Mouse (Mus musculus) CH12.LX (cell line): Measurements from ENCODE around the gene Itgad. TPM values are rescaled to one million over a fixed set of nuclear protein-coding genes. Genes with fewer than 3 reads are reported as not detected.
A peak's percentile ranks its signal among the peaks of the same experiment; 100 is the strongest.

Source experiments
- DNase-seq: peaks from one replicate; pipeline ENCODE4 v3.0.0-alpha.2; 2013; ENCODE audit errors: extremely low read depth
- H3K27ac ChIP-seq: 2 replicates; pipeline ENCODE4 v1.5.1; 2012; ENCODE audit warnings: low read depth, mild to moderate bottlenecking, control low read depth, moderate library complexity; ENCODE audit not compliant: insufficient read depth
- H3K27me3 ChIP-seq: replicated peaks from 2 replicates; pipeline ENCODE3; 2012; ENCODE audit warnings: inconsistent platforms
- H3K36me3 ChIP-seq, 2 experiments: replicated peaks in 1 of 2; 2 replicates each; pipeline versions ENCODE3 to v1.6.1; 2012; ENCODE audit warnings: inconsistent platforms in 1 of 2, low read length in 1 of 2, mild to moderate bottlenecking in 1 of 2, mixed read lengths in 1 of 2, moderate library complexity in 1 of 2; ENCODE audit not compliant: control insufficient read depth in 1 of 2, insufficient read depth in 1 of 2
- H3K4me1 ChIP-seq, 2 experiments: 2 replicates each; pipeline ENCODE4 v1.6.1; 2012; ENCODE audit warnings: inconsistent platforms in 1 of 2, moderate library complexity in 1 of 2; ENCODE audit not compliant: insufficient read depth in 2 of 2, control insufficient read depth in 1 of 2
- H3K4me2 ChIP-seq: 2 replicates; pipeline ENCODE4 v1.6.1; 2012; ENCODE audit warnings: low read depth, mild to moderate bottlenecking, control low read depth; ENCODE audit not compliant: poor library complexity, insufficient read depth, severe bottlenecking
- H3K4me3 ChIP-seq, 3 experiments: fragments of 150-350 bp in 1 of 3; sonication (generic) in 1 of 3; replicated peaks in 1 of 3; 2 replicates each; pipeline versions ENCODE3 to v1.5.1; 2011 to 2012; ENCODE audit warnings: low read depth in 2 of 3, low read length in 2 of 3, mild to moderate bottlenecking in 2 of 3, moderate library complexity in 2 of 3, control low read depth in 1 of 3, improper control_type of control experiment in 1 of 3, inconsistent platforms in 1 of 3, mixed read lengths in 1 of 3; ENCODE audit not compliant: poor library complexity in 1 of 3
- H3K79me2 ChIP-seq: replicated peaks from 2 replicates; pipeline ENCODE4 v1.6.1; 2012; ENCODE audit warnings: mild to moderate bottlenecking, moderate library complexity; ENCODE audit not compliant: control insufficient read depth, poor library complexity, insufficient read depth, severe bottlenecking; ENCODE audit errors: extremely low read depth
- H3K9ac ChIP-seq: 2 replicates; pipeline ENCODE4 v1.6.1; 2012; ENCODE audit warnings: low read depth, mild to moderate bottlenecking, control low read depth, moderate library complexity; ENCODE audit not compliant: insufficient read depth
- H3K9me3 ChIP-seq: replicated peaks from 2 replicates; pipeline ENCODE3; 2012; ENCODE audit warnings: low read length, inconsistent platforms, mixed read lengths
- CHD1 ChIP-seq: IDR thresholded peaks from 2 replicates; pipeline ENCODE4 v1.6.1; 2012; ENCODE audit warnings: low read depth, low read length, improper control_type of control experiment, inconsistent platforms
- CHD2 ChIP-seq: IDR thresholded peaks from 2 replicates; pipeline ENCODE4 v1.6.1; 2011; ENCODE audit warnings: low read length, improper control_type of control experiment
- CTCF ChIP-seq, 2 experiments: IDR thresholded peaks in 1 of 2; conservative IDR thresholded peaks in 1 of 2; 2 replicates each; pipeline ENCODE4 v1.5.1; 2011 to 2012; ENCODE audit warnings: low read depth in 2 of 2, low read length in 2 of 2, improper control_type of control experiment in 1 of 2, inconsistent platforms in 1 of 2, mild to moderate bottlenecking in 1 of 2, moderate library complexity in 1 of 2
- ELF1 ChIP-seq: IDR thresholded peaks from 2 replicates; pipeline ENCODE4 v1.6.1; 2014; ENCODE audit warnings: low read depth, mild to moderate bottlenecking, inconsistent platforms, low read length, improper control_type of control experiment
- EP300 ChIP-seq: IDR thresholded peaks from 2 replicates; pipeline ENCODE4 v1.6.1; 2011; ENCODE audit warnings: low read length, improper control_type of control experiment
- ETS1 ChIP-seq: conservative IDR thresholded peaks from 2 replicates; pipeline ENCODE4 v1.6.1; 2012; ENCODE audit warnings: low read depth, mild to moderate bottlenecking, inconsistent platforms, low read length, improper control_type of control experiment, moderate library complexity
- GABPA ChIP-seq: IDR thresholded peaks from 2 replicates; pipeline ENCODE4 v1.6.1; 2012; ENCODE audit warnings: low read depth, low read length, improper control_type of control experiment, inconsistent platforms; ENCODE audit not compliant: insufficient replicate concordance
- IRF4 ChIP-seq: IDR thresholded peaks from 2 replicates; pipeline ENCODE4 v1.6.1; 2014; ENCODE audit warnings: low read depth, mild to moderate bottlenecking, inconsistent platforms, low read length, improper control_type of control experiment
- JUN ChIP-seq: IDR thresholded peaks from 2 replicates; pipeline ENCODE4 v1.6.1; 2011; ENCODE audit warnings: low read depth, mild to moderate bottlenecking, low read length, improper control_type of control experiment, moderate library complexity; ENCODE audit not compliant: insufficient read depth
- JUND ChIP-seq: conservative IDR thresholded peaks from 2 replicates; pipeline ENCODE4 v1.6.1; 2011; ENCODE audit warnings: low read depth, low read length, improper control_type of control experiment
- MAFK ChIP-seq: IDR thresholded peaks from 2 replicates; pipeline ENCODE4 v1.6.1; 2011; ENCODE audit warnings: low read length, improper control_type of control experiment; ENCODE audit not compliant: insufficient replicate concordance
- MAX ChIP-seq: IDR thresholded peaks from 2 replicates; pipeline ENCODE4 v1.6.1; 2011; ENCODE audit warnings: low read length, improper control_type of control experiment
- MAZ ChIP-seq: IDR thresholded peaks from 2 replicates; pipeline ENCODE4 v1.6.1; 2012; ENCODE audit warnings: low read depth, mild to moderate bottlenecking, inconsistent platforms, low read length, improper control_type of control experiment, moderate library complexity
- MEF2A ChIP-seq: IDR thresholded peaks from 2 replicates; pipeline ENCODE4 v1.6.1; 2014; ENCODE audit warnings: low read depth, mild to moderate bottlenecking, inconsistent platforms, low read length, improper control_type of control experiment, borderline replicate concordance
- MXI1 ChIP-seq: IDR thresholded peaks from 2 replicates; pipeline ENCODE4 v1.6.1; 2011; ENCODE audit warnings: mild to moderate bottlenecking, low read depth, low read length, improper control_type of control experiment
- NELFE ChIP-seq: IDR thresholded peaks from 2 replicates; pipeline ENCODE4 v1.6.1; 2011; ENCODE audit warnings: low read depth, low read length, improper control_type of control experiment
- NRF1 ChIP-seq: IDR thresholded peaks from 2 replicates; pipeline ENCODE4 v1.6.1; 2014; ENCODE audit warnings: low read depth, mild to moderate bottlenecking, inconsistent platforms, low read length, improper control_type of control experiment, moderate library complexity
- POLR2A ChIP-seq: IDR thresholded peaks from 2 replicates; pipeline ENCODE4 v1.6.1; 2011; ENCODE audit warnings: low read depth, mild to moderate bottlenecking, improper control_type of control experiment, low read length
- POLR2AphosphoS2 ChIP-seq: IDR thresholded peaks from 2 replicates; pipeline ENCODE4 v1.6.1; 2011; ENCODE audit warnings: low read depth, low read length, improper control_type of control experiment
- RCOR1 ChIP-seq: conservative IDR thresholded peaks from 2 replicates; pipeline ENCODE4 v1.6.1; 2012; ENCODE audit warnings: low read depth, mild to moderate bottlenecking, inconsistent platforms, low read length, improper control_type of control experiment
- TBP ChIP-seq: conservative IDR thresholded peaks from 2 replicates; pipeline ENCODE4 v1.6.1; 2011; ENCODE audit warnings: low read depth, low read length, improper control_type of control experiment
- ZC3H11A ChIP-seq: IDR thresholded peaks from 2 replicates; pipeline ENCODE4 v1.6.1; 2012; ENCODE audit warnings: low read depth, mild to moderate bottlenecking, inconsistent platforms, low read length, improper control_type of control experiment
- ZKSCAN1 ChIP-seq: IDR thresholded peaks from 2 replicates; pipeline ENCODE4 v1.6.1; 2012; ENCODE audit warnings: low read depth, inconsistent platforms, low read length, improper control_type of control experiment, borderline replicate concordance
- ZMIZ1 ChIP-seq: IDR thresholded peaks from 2 replicates; pipeline ENCODE4 v1.6.1; 2012; ENCODE audit warnings: low read depth, mild to moderate bottlenecking, inconsistent platforms, low read length, improper control_type of control experiment
- ZNF384 ChIP-seq: IDR thresholded peaks from 2 replicates; pipeline ENCODE4 v1.6.1; 2012; ENCODE audit warnings: low read depth, low read length, improper control_type of control experiment, inconsistent platforms
- dilution Hi-C: fragments of 300-500 bp; cut with MboI; formaldehyde crosslinking; loops from 2 replicates; pipeline ENCODE4 v1.14.3; 2020; ENCODE audit warnings: low sequenced_read_pairs; ENCODE audit not compliant: extremely low pct_unique_long_range_greater_than_20kb, extremely low pct_ligation_motif_present
- in situ Hi-C: fragments of 300-500 bp; cut with MboI; formaldehyde crosslinking; loops from 3 replicates; pipeline ENCODE4 v1.14.3; 2019; ENCODE audit warnings: low sequenced_read_pairs, low pct_ligation_motif_present, low pct_unique_long_range_greater_than_20kb, mixed read lengths
- polyA plus RNA-seq: library from polyadenylated mRNA; unstranded; fragments of >175 nt; gene quantifications from 2 replicates; pipeline ENCODE4 v1.2.1, GENCODE M21; 2012; ENCODE audit warnings: low read depth; ENCODE audit not compliant: insufficient read length
- total RNA-seq, 2 experiments: library from RNA; depleted of rRNA; stranded (reverse); fragments of 300-350 nt in 1 of 2; fragments of >200 nt in 1 of 2; gene quantifications; 2 replicates each; pipeline ENCODE4 v1.2.3; 2012 to 2014

The Itgad gene
- total and polyA plus RNA-seq, 3 experiments, result not detected

- DNase-seq, result peak; percentile 67
- peak; percentile 96 for TF ChIP-seq MEF2A
- TF ChIP-seq CTCF (conservative IDR thresholded peaks at IDR 0.05 in 1 of 2, IDR thresholded peaks at IDR 0.05 in 1 of 2; ENCODE audit: low read depth in 2 of 2, low read length in 2 of 2), result no peak
- TF ChIP-seq MAZ, result no peak
- TF ChIP-seq TBP, result no peak
- no peak for TF ChIP-seq CHD2
- no peak for TF ChIP-seq RCOR1
- no peak for TF ChIP-seq MAFK
- no peak for TF ChIP-seq POLR2AphosphoS2
- TF ChIP-seq NELFE, result no peak
- TF ChIP-seq IRF4, result peak; percentile 86
- peak; percentile 93 for TF ChIP-seq EP300
- no peak for TF ChIP-seq MAX
- TF ChIP-seq ELF1, result no peak
- TF ChIP-seq ZC3H11A, result no peak
- no peak for TF ChIP-seq ZNF384
- TF ChIP-seq MXI1, result no peak
- TF ChIP-seq JUN, result peak; percentile 88
- TF ChIP-seq NRF1, result no peak
- no peak for TF ChIP-seq POLR2A
- TF ChIP-seq ETS1, result no peak; the same call in 1 of the 2 replicates
- TF ChIP-seq ZMIZ1, result no peak
- TF ChIP-seq ZKSCAN1, result no peak
- TF ChIP-seq CHD1, result no peak
- TF ChIP-seq JUND, result peak; percentile 87
- TF ChIP-seq GABPA, result no peak
- TF ChIP-seq, all 38 proteins: peak for 5
- Histone ChIP-seq H3K79me2 (no peaks in the 10 kb centered on the region), H3K27ac (no peak overlapping the region), H3K9ac (no peak overlapping the region), H3K9me3 (no peaks in the 10 kb centered on the region), H3K4me2 (peak overlapping the region; percentile 11; the same call in 1 of the 2 replicates), H3K36me3 (peaks cover 2 to 16% of the 10 kb centered on the region in 2 experiments), H3K4me1 (peaks cover 19 to 37% of the 10 kb centered on the region in 2 experiments), H3K4me3 (no peak overlapping the region), H3K27me3 (no peaks in the 10 kb centered on the region)
- dilution Hi-C loops, result no loop called here
- in situ Hi-C loops, result no loop called here
Observed at GRCm38 (mm10) chr7:128234796-128235195, 80.6 kb downstream of the Itgad start.
